Mouse (Mus musculus) forebrain, embryonic 16.5 days (tissue): Measurements from ENCODE around the gene Pnkd. TPM values are rescaled to one million over a fixed set of nuclear protein-coding genes. Genes with fewer than 3 reads are reported as not detected.

Experiments used
- ATAC-seq: fragments of 200-750 bp; cut with Nextera tagmentation; 2 replicates; pipeline ENCODE4 v1.8.0; 2017; ENCODE audit warnings: mild to moderate bottlenecking, moderate library complexity
- H3K27ac ChIP-seq: fragments of 300-500 bp; sonication (generic); 2 replicates; pipeline ENCODE4 v1.5.1; 2014; ENCODE audit warnings: low read length, control low read depth
- H3K27me3 ChIP-seq: fragments of 300-500 bp; sonication (generic); replicated peaks from 2 replicates; pipeline ENCODE4 v1.6.1; 2014; ENCODE audit warnings: low read length; ENCODE audit not compliant: control insufficient read depth, insufficient read depth
- H3K36me3 ChIP-seq: fragments of 300-500 bp; sonication (generic); 2 replicates; pipeline ENCODE4 v1.6.1; 2014; ENCODE audit not compliant: control insufficient read depth, insufficient read depth
- H3K4me1 ChIP-seq: fragments of 300-500 bp; sonication (generic); replicated peaks from 2 replicates; pipeline ENCODE4 v1.6.1; 2014; ENCODE audit warnings: low read length; ENCODE audit not compliant: control insufficient read depth, insufficient read depth
- H3K4me2 ChIP-seq: fragments of 300-500 bp; sonication (generic); 2 replicates; pipeline ENCODE4 v1.6.1; 2014; ENCODE audit warnings: mild to moderate bottlenecking, low read length, control low read depth
- H3K4me3 ChIP-seq: fragments of 300-500 bp; sonication (generic); replicated peaks from 2 replicates; pipeline ENCODE4 v1.5.1; 2014; ENCODE audit warnings: mild to moderate bottlenecking, low read length, control low read depth
- H3K9ac ChIP-seq: fragments of 300-500 bp; sonication (generic); replicated peaks from 2 replicates; pipeline ENCODE4 v1.6.1; 2014; ENCODE audit warnings: low read depth, low read length, control low read depth
- H3K9me3 ChIP-seq: fragments of 300-500 bp; sonication (generic); 2 replicates; pipeline ENCODE4 v1.6.1; 2016; ENCODE audit warnings: low read length; ENCODE audit not compliant: control insufficient read depth
- WGBS: fragments of 180-500 bp; shearing (Covaris S2); extraction: QIAGEN DNeasy Blood & Tissue Kit; methylation state at CpG from one replicate; pipeline ENCODE4 v1.1.7; 2014; 5-methylcytosine and 5-hydroxymethylcytosine counted together
- polyA plus RNA-seq: library from polyadenylated mRNA; unstranded; fragments of >200 nt; fragmentation: Nextera tagmentation; extraction: Ambion mirVana; gene quantifications from 2 replicates; pipeline ENCODE4 v1.2.1, GENCODE M21; 2015

Pnkd gene
- polyA plus RNA-seq, 1 experiment from 2014 or later, result 98.4 TPM

GRCm38 (mm10) chr1:74293306-74293960 is 8.7 kb downstream of the Pnkd start:
- 82% methylated on average over 8 of the region's 8 CpGs for WGBS
- Histone ChIP-seq H3K4me1 (peaks cover 20% of the 10 kb centered on the region), H3K27me3 (no peaks in the 10 kb centered on the region), H3K4me3 (no peak overlapping the region), H3K27ac (no peak overlapping the region), H3K36me3 (peaks cover 4% of the 10 kb centered on the region; the same call in 1 of the 2 replicates), H3K9ac (no peak overlapping the region), H3K4me2 (no peak overlapping the region), H3K9me3 (no peaks in the 10 kb centered on the region)
- no peak for ATAC-seq

GRCm38 (mm10) chr1:74294090-74294643 is 9.4 kb downstream of the Pnkd start:
- Histone ChIP-seq H3K36me3 (peaks cover 4% of the 10 kb centered on the region; the same call in 1 of the 2 replicates), H3K27ac (no peak overlapping the region), H3K4me3 (no peak overlapping the region), H3K9ac (no peak overlapping the region), H3K27me3 (no peaks in the 10 kb centered on the region), H3K4me2 (no peak overlapping the region), H3K4me1 (peaks cover 20% of the 10 kb centered on the region), H3K9me3 (no peaks in the 10 kb centered on the region)
- ATAC-seq, result no peak
- WGBS, result 94% methylated on average over 3 of the region's 3 CpGs

GRCm38 (mm10) chr1:74294733-74295455 is 10.2 kb downstream of the Pnkd start:
- H3K9me3 ChIP-seq, result no peaks in the 10 kb centered on the region
- 92% methylated on average over 6 of the region's 6 CpGs for WGBS
- no peak for ATAC-seq
- peaks cover 18% of the 10 kb centered on the region for H3K4me1 ChIP-seq
- H3K9ac ChIP-seq, result no peak overlapping the region
- H3K4me2 ChIP-seq, result no peak overlapping the region
- peak overlapping the region; percentile 69 for H3K27ac ChIP-seq
- peaks cover 4% of the 10 kb centered on the region; the same call in 1 of the 2 replicates for H3K36me3 ChIP-seq
- H3K4me3 ChIP-seq, result no peak overlapping the region
- H3K27me3 ChIP-seq, result no peaks in the 10 kb centered on the region

- H3K4me3 ChIP-seq, result no peak overlapping the region
- H3K4me1 ChIP-seq, result peaks cover 14% of the 10 kb centered on the region
- no peak overlapping the region for H3K4me2 ChIP-seq
- peak; percentile 90 for ATAC-seq
- peaks cover 2% of the 10 kb centered on the region; the same call in 1 of the 2 replicates for H3K36me3 ChIP-seq
- H3K9me3 ChIP-seq, result no peaks in the 10 kb centered on the region
- H3K9ac ChIP-seq, result peak overlapping the region; percentile 26; the same call in 1 of the 2 replicates
- H3K27me3 ChIP-seq, result no peaks in the 10 kb centered on the region
- 19% methylated on average over 9 of the region's 9 CpGs for WGBS
- peak overlapping the region; percentile 69 for H3K27ac ChIP-seq
Measured at GRCm38 (mm10) chr1:74295456-74296171, 10.9 kb downstream of the Pnkd start.

GRCm38 (mm10) chr1:74296477-74296876 is 11.7 kb downstream of the Pnkd start:
- H3K9me3 ChIP-seq, result no peaks in the 10 kb centered on the region
- H3K27ac ChIP-seq, result no peak overlapping the region
- WGBS, result 82% methylated on average over 6 of the region's 6 CpGs
- H3K36me3 ChIP-seq, result no peaks in the 10 kb centered on the region; the same call in 1 of the 2 replicates
- no peak for ATAC-seq
- no peak overlapping the region for H3K4me2 ChIP-seq
- H3K4me3 ChIP-seq, result no peak overlapping the region
- no peak overlapping the region for H3K9ac ChIP-seq
- H3K4me1 ChIP-seq, result peaks cover 14% of the 10 kb centered on the region
- H3K27me3 ChIP-seq, result no peaks in the 10 kb centered on the region

- peaks cover 14% of the 10 kb centered on the region for H3K4me1 ChIP-seq
- no peak overlapping the region for H3K4me3 ChIP-seq
- 82% methylated on average over 3 of the region's 3 CpGs for WGBS
- no peak overlapping the region for H3K4me2 ChIP-seq
- no peak overlapping the region for H3K27ac ChIP-seq
- no peaks in the 10 kb centered on the region; the same call in 1 of the 2 replicates for H3K36me3 ChIP-seq
- no peak for ATAC-seq
- no peaks in the 10 kb centered on the region for H3K9me3 ChIP-seq
- H3K9ac ChIP-seq, result no peak overlapping the region
- H3K27me3 ChIP-seq, result no peaks in the 10 kb centered on the region
Measured at GRCm38 (mm10) chr1:74297269-74297668, 12.5 kb downstream of the Pnkd start.

- no peak overlapping the region for H3K4me3 ChIP-seq
- no peak overlapping the region for H3K9ac ChIP-seq
- no peaks in the 10 kb centered on the region for H3K9me3 ChIP-seq
- H3K27me3 ChIP-seq, result 0 out of 2 replicates have a peak, but pooled peaks cover 2% of the 10 kb centered on the region
- WGBS, result 88% methylated on average over 5 of the region's 5 CpGs
- H3K36me3 ChIP-seq, result no peaks in the 10 kb centered on the region
- no peak overlapping the region for H3K4me2 ChIP-seq
- no peak overlapping the region for H3K27ac ChIP-seq
- ATAC-seq, result no peak
- H3K4me1 ChIP-seq, result peaks cover 14% of the 10 kb centered on the region
Measured at GRCm38 (mm10) chr1:74298157-74298750, 13.5 kb downstream of the Pnkd start.

GRCm38 (mm10) chr1:74298996-74299395 is 14.3 kb downstream of the Pnkd start:
- ATAC-seq, result no peak
- H3K4me1 ChIP-seq, result peaks cover 21% of the 10 kb centered on the region

More at GRCm38 (mm10) chr1:74298996-74299395, 14.3 kb downstream of the Pnkd start:
- no peaks in the 10 kb centered on the region for H3K36me3 ChIP-seq
- 68% methylated on average over 5 of the region's 5 CpGs for WGBS
- no peak overlapping the region for H3K4me2 ChIP-seq
- no peaks in the 10 kb centered on the region for H3K9me3 ChIP-seq
- no peak overlapping the region for H3K9ac ChIP-seq
- no peak overlapping the region for H3K4me3 ChIP-seq
- peaks cover 3% of the 10 kb centered on the region; the same call in 1 of the 2 replicates for H3K27me3 ChIP-seq
- H3K27ac ChIP-seq, result no peak overlapping the region
